Mouse (Mus musculus): Measurements from ENCODE around the gene Ccdc163. TPM values are rescaled to one million over a fixed set of nuclear protein-coding genes. Genes with fewer than 3 reads are reported as not detected.

Gene Ccdc163
- total RNA-seq, 2 experiments from 2014 or later: 5.0 to 7.5 TPM

- peak; percentile 81 for DNase-seq
Measured at GRCm38 (mm10) chr4:116703804-116704203, 4.5 kb upstream of the Ccdc163 start.

GRCm38 (mm10) chr4:116707666-116708065 lies 643 bp upstream of the Ccdc163 start:
- no peak for DNase-seq

- no peak for DNase-seq
Measured at GRCm38 (mm10) chr4:116708791-116709390, 582 bp downstream of the Ccdc163 start.

- no peak for DNase-seq
Measured at GRCm38 (mm10) chr4:116710154-116710553, 1.8 kb downstream of the Ccdc163 start.

- no peak for DNase-seq
Measured at GRCm38 (mm10) chr4:116712536-116712935, 4.2 kb downstream of the Ccdc163 start.

GRCm38 (mm10) chr4:116719396-116719795 lies 11.1 kb downstream of the Ccdc163 start:
- peak; percentile 59 for DNase-seq

- DNase-seq: peak; percentile 79
Measured at GRCm38 (mm10) chr4:116720343-116721097, 12.2 kb downstream of the Ccdc163 start, which contains the start of gene Tesk2. Gene Tesk2 (plus strand): TSS chr4:116720948.

- no peak for DNase-seq
Measured at GRCm38 (mm10) chr4:116721098-116721628, 12.9 kb downstream of the Ccdc163 start.

- DNase-seq: no peak
Measured at GRCm38 (mm10) chr4:116722230-116722629, 13.9 kb downstream of the Ccdc163 start.

GRCm38 (mm10) chr4:116725444-116725843 lies 17.1 kb downstream of the Ccdc163 start:
- no peak for DNase-seq

- no peak for DNase-seq
Measured at GRCm38 (mm10) chr4:116727401-116727800, 19.1 kb downstream of the Ccdc163 start.

- no peak for DNase-seq
Measured at GRCm38 (mm10) chr4:116729532-116729931, 21.2 kb downstream of the Ccdc163 start.

- no peak for DNase-seq
Measured at GRCm38 (mm10) chr4:116731077-116731476, 22.8 kb downstream of the Ccdc163 start.

GRCm38 (mm10) chr4:116732355-116732754 lies 24.0 kb downstream of the Ccdc163 start:
- no peak for DNase-seq

GRCm38 (mm10) chr4:116734996-116735395 lies 26.7 kb downstream of the Ccdc163 start:
- no peak for DNase-seq

GRCm38 (mm10) chr4:116738972-116739751 lies 30.9 kb downstream of the Ccdc163 start:
- DNase-seq: no peak

- DNase-seq: no peak
Measured at GRCm38 (mm10) chr4:116749750-116750149, 41.4 kb downstream of the Ccdc163 start.

GRCm38 (mm10) chr4:116761914-116762313 lies 53.6 kb downstream of the Ccdc163 start:
- no peak for DNase-seq

- no peak for DNase-seq
Measured at GRCm38 (mm10) chr4:116764001-116764400, 55.7 kb downstream of the Ccdc163 start.

- DNase-seq: no peak
Measured at GRCm38 (mm10) chr4:116768510-116768909, 60.2 kb downstream of the Ccdc163 start.

- no peak for DNase-seq
Measured at GRCm38 (mm10) chr4:116769060-116769459, 60.8 kb downstream of the Ccdc163 start.

GRCm38 (mm10) chr4:116776391-116776790 lies 68.1 kb downstream of the Ccdc163 start:
- DNase-seq: no peak

GRCm38 (mm10) chr4:116777079-116777478 lies 68.8 kb downstream of the Ccdc163 start:
- DNase-seq: no peak
